Comparison of ENCODE assay signal across 18 mouse cellular contexts in genomic region chr2:7308731-7309130, GRCm38 (mm10).
A peak's percentile ranks its signal among the peaks of the same experiment; 100 is the strongest.
DNase-seq lines count a peak whose midpoint lies in the region; ATAC-seq and TF ChIP-seq lines count a peak whose summit lies in the region.
"Had no signal": no experiment of that assay in that cellular context is flagged by ENCODE, and none has a peak within 500 bp of the region (broad histone marks: within the 10 kb centered on the region; RNA-seq: fewer than 3 reads in every experiment).

No protein-coding gene starts in this region.

- no peak for TF ChIP-seq CTCF in left cerebral cortex, adult 2 months (IDR thresholded peaks at IDR 0.05)

- peaks cover 48% of the 10 kb centered on the region for H3K4me1 ChIP-seq in forebrain, embryonic 13.5 days
- H3K4me1 ChIP-seq in midbrain, embryonic 14.5 days (ENCODE audit: control insufficient read depth, insufficient read depth, low read length), result peaks cover 18% of the 10 kb centered on the region
- H3K4me1 ChIP-seq: megakaryocyte, embryonic 14.5 days had no signal

- H3K4me2 ChIP-seq in forebrain, embryonic 13.5 days, result no peak overlapping the region
- no peak overlapping the region for H3K4me2 ChIP-seq in midbrain, embryonic 14.5 days (ENCODE audit: low read length)

- H3K4me3 ChIP-seq in left cerebral cortex, adult 2 months, result no peak overlapping the region
- H3K4me3 ChIP-seq in forebrain, embryonic 13.5 days, result no peak overlapping the region
- H3K4me3 ChIP-seq in midbrain, embryonic 14.5 days (replicated peaks; ENCODE audit: low read depth, low read length), result no peak overlapping the region
- H3K4me3 ChIP-seq: megakaryocyte, embryonic 14.5 days; myocyte had no signal

- peak overlapping the region; percentile 61; the same call in 1 of the 2 replicates for H3K27ac ChIP-seq in left cerebral cortex, adult 2 months
- H3K27ac ChIP-seq in forebrain, embryonic 13.5 days, result peak overlapping the region; percentile 72
- peak overlapping the region; percentile 26; the same call in 1 of the 2 replicates for H3K27ac ChIP-seq in midbrain, embryonic 14.5 days (replicated peaks; ENCODE audit: low read depth, low read length)
- H3K27ac ChIP-seq: kidney, postnatal 0 days had no signal

- no peaks in the 10 kb centered on the region for H3K27me3 ChIP-seq in forebrain, embryonic 13.5 days
- H3K27me3 ChIP-seq in midbrain, embryonic 14.5 days (ENCODE audit: control insufficient read depth, insufficient read depth, low read length), result no peaks in the 10 kb centered on the region
- H3K27me3 ChIP-seq: megakaryocyte, embryonic 14.5 days had no signal

- intact Hi-C loops in left cerebral cortex, adult 2 months (cut with DNase I), result no loop called here

- no peaks in the 10 kb centered on the region for H3K36me3 ChIP-seq in forebrain, embryonic 13.5 days (ENCODE audit: poor library complexity, severe bottlenecking)
- H3K36me3 ChIP-seq in midbrain, embryonic 14.5 days (ENCODE audit: control insufficient read depth, insufficient read depth, low read length), result no peaks in the 10 kb centered on the region

- whole genome bisulfite sequencing in forebrain, embryonic 13.5 days, result 21% methylated on average over 1 of the region's 1 CpGs
- WGBS in midbrain, embryonic 14.5 days, result 15% methylated on average over 1 of the region's 1 CpGs

- DNase-seq in left cerebral cortex, adult 2 months (ENCODE audit: extremely low spot score in 1 of 2, low spot score in 2 of 2), result no peak
- no peak for DNase-seq in left cerebral cortex, adult 8-10 months (ENCODE audit: low spot score in 2 of 2)
- peak; percentile 24 for DNase-seq in midbrain, embryonic 14.5 days
- no peak for DNase-seq in thymus, postnatal 4 days
- no peak for DNase-seq in layer of hippocampus, adult 11-12 months (ENCODE audit: low spot score)
- DNase-seq in heart, adult 9 months (ENCODE audit: low spot score in 2 of 2), result no peak
- DNase-seq: adrenal gland, adult 2 months; cerebellum, adult 9-10 months; gastrocnemius, postnatal 10 days; kidney, adult 11 months; left cerebral cortex, postnatal 4 days; liver; lung, postnatal 10 days; thymus, adult 2 months had no signal

- H3K9me3 ChIP-seq in forebrain, embryonic 13.5 days (replicated peaks), result no peaks in the 10 kb centered on the region
- no peaks in the 10 kb centered on the region for H3K9me3 ChIP-seq in midbrain, embryonic 14.5 days (ENCODE audit: control insufficient read depth, low read length)
- H3K9me3 ChIP-seq: megakaryocyte, embryonic 14.5 days had no signal

- H3K9ac ChIP-seq in forebrain, embryonic 13.5 days, result no peak overlapping the region
- H3K9ac ChIP-seq in midbrain, embryonic 14.5 days (replicated peaks; ENCODE audit: low read length), result no peak overlapping the region

- ATAC-seq in forebrain, embryonic 13.5 days, result no peak
- no peak for ATAC-seq in midbrain, embryonic 14.5 days (ENCODE audit: low FRiP score, low TSS enrichment)
